Mouse (Mus musculus) thymus, adult 2 months (tissue): ENCODE measurements at regions not wholly inside any gene's neighbourhood (a gene's known extent, or its start where the extent isn't known, plus 50 kb on each side); places are given as distances from the start of the nearest gene placed in this dataset.

Experiments
- CTCF ChIP-seq: fragments of 200-500 bp; IDR thresholded peaks from 2 replicates; pipeline ENCODE4 v1.5.1; 2012; ENCODE audit warnings: mild to moderate bottlenecking, control low read depth, low read length, moderate library complexity, borderline replicate concordance; ENCODE audit not compliant: control insufficient read depth, poor library complexity, insufficient read depth; ENCODE audit errors: extremely low read depth
- POLR2A ChIP-seq: fragments of 200-500 bp; IDR thresholded peaks from 2 replicates; pipeline ENCODE4 v1.6.1; 2012; ENCODE audit warnings: mild to moderate bottlenecking, low read length, control low read depth, moderate library complexity; ENCODE audit not compliant: control insufficient read depth, poor library complexity, insufficient read depth; ENCODE audit errors: extremely low read depth

- TF ChIP-seq CTCF (no peak), POLR2A (no peak)
Measured at GRCm38 (mm10) chr9:117813216-117813615, 183.5 kb upstream of the Rbms3 start.
